Mouse (Mus musculus): ENCODE measurements at regions not wholly inside any gene's neighbourhood (a gene's known extent, or its start where the extent isn't known, plus 50 kb on each side); places are given as distances from the start of the nearest gene placed in this dataset.

GRCm38 (mm10) chr14:29869930-29870329 is 98.2 kb upstream of the Selenok start:
- no peak for DNase-seq (ENCODE audit: low spot score in 2 of 2)

- DNase-seq (ENCODE audit: low spot score in 2 of 2), result no peak
These were observed 91.4 kb upstream of the Selenok start for GRCm38 (mm10) chr14:29876668-29877067.

GRCm38 (mm10) chr14:29877671-29878422 is 90.3 kb upstream of the Selenok start:
- DNase-seq (ENCODE audit: low spot score in 2 of 2), result no peak

- DNase-seq (ENCODE audit: low spot score in 2 of 2), result no peak
These were observed 89.7 kb upstream of the Selenok start for GRCm38 (mm10) chr14:29878423-29878800.

GRCm38 (mm10) chr14:29879283-29879682 is 88.8 kb upstream of the Selenok start:
- no peak for DNase-seq (ENCODE audit: low spot score in 2 of 2)

- DNase-seq (ENCODE audit: low spot score in 2 of 2), result peak in 1 of 2 experiments; percentile 17
These were observed 85.3 kb upstream of the Selenok start for GRCm38 (mm10) chr14:29882666-29883344.

- peak in 1 of 2 experiments; percentile 45 for DNase-seq (ENCODE audit: low spot score in 2 of 2)
These were observed 72.6 kb upstream of the Selenok start for GRCm38 (mm10) chr14:29895332-29895988.

GRCm38 (mm10) chr14:29895989-29896675 is 72.0 kb upstream of the Selenok start:
- DNase-seq (ENCODE audit: low spot score in 2 of 2), result no peak

- no peak for DNase-seq (ENCODE audit: low spot score in 2 of 2)
These were observed 67.2 kb upstream of the Selenok start for GRCm38 (mm10) chr14:29900931-29901330.

- no peak for DNase-seq (ENCODE audit: low spot score in 2 of 2)
These were observed 64.5 kb upstream of the Selenok start for GRCm38 (mm10) chr14:29903574-29903973.

GRCm38 (mm10) chr14:29904856-29905255 is 63.3 kb upstream of the Selenok start:
- DNase-seq (ENCODE audit: low spot score in 2 of 2), result no peak

- DNase-seq (ENCODE audit: low spot score in 2 of 2), result no peak
These were observed 58.4 kb upstream of the Selenok start for GRCm38 (mm10) chr14:29909741-29910140.
